Mouse (Mus musculus): ENCODE results near the gene Rnf212b. TPM values are rescaled to one million over a fixed set of nuclear protein-coding genes. Genes with fewer than 3 reads are reported as not detected.
"Not testable (repeated sequence)": the region's sequence is repeated elsewhere in the genome, so short reads cannot be mapped to it uniquely, and the experiment has no call there.

Gene Rnf212b
- polyA plus RNA-seq (2017; shearing (Covaris generic)) = not detected

DNA sequence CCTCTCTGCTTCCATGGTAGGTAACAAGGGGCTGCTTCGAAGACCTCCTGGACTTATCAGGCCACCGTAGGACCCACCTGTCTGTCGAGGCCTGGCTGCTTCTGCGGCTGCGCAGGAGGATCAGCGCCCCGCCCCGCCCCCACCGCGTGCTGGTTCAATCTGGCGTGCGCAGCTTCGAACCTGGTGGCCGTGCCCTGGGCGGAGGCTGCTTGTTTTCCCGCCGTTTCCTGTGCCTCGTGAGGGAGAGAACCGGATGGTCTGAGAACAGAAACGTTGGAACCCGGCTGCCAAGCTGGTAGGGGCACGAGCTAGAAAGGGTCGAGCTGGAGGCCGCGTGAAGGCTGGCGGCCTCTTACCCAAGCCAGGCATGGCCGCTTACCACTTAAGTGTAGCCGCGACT lies at the start of gene Rnf212b:
Gene Rnf212b (plus strand): TSS at position 151 of the 400 bp plus-strand sequence.
- ATAC-seq = no peak

DNA sequence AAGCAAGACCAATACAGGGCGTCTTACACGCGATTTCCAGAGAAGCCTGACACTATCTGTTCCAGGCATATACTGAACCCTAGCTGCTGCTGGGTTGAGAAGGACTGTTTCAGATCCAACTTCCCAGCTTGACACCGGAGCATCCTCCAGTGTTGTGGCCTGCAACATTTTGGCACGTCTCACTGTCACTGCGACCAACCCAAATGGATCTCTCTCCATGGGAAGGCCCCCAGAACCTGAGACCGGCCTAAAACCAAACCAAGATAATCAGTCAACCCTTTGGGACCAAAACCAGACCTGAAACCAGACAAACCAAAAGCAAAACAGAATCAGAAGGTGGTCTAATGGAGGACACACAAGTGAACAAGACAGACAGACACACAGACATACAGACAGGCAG lies 47.0 kb upstream of the Rnf212b start:
- not testable (repeated sequence) for ATAC-seq

DNA sequence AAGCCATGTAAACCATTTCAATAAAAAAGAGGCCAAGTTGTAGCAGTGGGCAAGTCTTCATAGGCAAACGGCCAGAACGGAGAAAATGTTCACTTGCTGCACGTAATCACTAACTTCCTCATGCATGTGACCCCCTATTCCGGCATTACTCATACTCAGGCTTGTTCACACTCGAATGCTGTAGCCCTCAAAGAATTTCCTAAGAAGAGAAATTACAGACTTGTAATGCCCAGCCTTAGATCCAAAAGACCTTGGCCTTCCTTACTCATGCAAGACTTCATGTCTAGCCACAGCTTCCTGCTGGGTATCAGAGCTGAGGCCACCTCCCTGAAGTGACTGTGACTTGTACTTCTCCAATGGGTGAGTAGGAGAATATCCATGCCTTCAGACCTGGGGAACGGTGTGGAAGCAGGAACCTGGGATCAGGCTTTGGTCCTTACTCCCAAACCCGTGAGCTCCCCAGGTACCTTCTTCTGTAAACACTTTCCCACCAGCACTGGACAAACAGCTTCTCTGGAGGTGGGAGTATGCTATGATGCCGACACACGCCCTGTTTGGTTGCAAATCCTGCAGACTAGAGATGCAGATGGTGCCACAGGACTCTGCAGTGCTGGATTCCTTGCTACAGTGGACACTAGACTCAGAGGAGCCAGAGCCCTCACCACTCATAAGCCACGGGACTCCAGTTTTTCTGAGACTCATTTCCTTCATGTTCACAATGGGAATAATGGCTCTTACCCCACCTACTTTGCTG lies 45.5 kb upstream of the Rnf212b start:
- ATAC-seq = no peak

DNA sequence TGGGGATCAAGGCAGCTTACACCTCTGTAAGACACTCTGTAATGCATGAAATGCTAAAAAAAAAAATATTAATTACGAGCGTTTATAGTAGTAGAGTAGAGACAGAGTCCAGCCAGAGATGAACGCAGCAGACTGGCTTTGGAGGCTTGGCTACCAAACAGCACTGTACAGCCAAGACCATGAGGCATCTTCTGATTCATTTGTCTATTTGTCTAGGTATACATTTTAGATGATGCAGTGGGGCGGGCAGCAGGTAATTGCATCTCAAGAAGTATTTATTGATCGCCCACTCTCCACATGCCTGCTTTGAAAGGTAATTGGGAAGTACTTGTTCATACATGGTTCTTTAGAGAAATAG lies 44.9 kb upstream of the Rnf212b start:
- no peak for ATAC-seq

DNA sequence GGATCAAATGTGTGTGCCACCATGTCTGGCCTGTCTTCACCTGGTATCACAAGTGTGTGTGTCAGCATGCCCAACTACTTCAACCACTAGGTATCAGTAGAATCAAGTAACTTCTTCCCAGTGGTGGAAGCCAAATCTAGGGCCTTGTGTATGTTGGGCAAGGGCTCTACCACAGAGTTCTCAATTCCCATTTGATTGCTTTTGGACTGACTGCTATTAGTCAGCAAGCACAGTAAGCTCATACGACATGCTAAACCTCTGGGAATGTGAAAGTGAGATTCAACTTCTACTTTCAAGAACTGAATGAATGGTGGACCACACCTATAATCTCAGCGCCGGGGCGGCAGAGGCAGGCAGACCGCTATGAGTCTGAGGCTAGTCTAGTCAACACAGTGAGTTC lies 43.6 kb upstream of the Rnf212b start:
- no peak for ATAC-seq

DNA sequence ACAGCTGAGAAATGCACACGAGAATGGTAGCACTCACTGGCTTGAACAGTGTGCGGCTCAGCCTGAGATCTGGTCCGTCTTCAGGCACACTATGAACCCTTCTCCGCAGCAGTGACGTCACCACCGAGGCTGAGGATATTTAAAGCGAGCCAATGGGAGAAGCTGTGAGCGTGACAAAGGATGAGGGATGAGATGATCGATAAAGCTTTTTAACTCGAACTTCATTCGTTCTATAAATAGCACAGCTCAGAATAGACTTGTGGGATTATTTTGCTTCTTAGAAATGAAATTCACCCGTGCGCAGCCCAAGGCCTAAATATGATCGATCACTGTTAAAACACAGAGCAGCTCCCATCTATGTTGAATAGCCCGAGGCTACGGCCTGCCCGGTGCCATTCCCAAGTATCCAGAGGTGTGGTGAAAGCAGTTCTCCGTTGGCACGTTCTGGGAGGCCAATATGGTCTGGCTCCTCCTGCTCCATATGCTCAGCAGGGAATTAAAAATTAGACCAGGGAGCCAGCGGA lies 41.5 kb upstream of the Rnf212b start:
- ATAC-seq = no peak

- ATAC-seq = no peak
Observed at GRCm38 (mm10) chr14:54775534-54776041, 38.4 kb upstream of the Rnf212b start.

- no peak for ATAC-seq
Observed at GRCm38 (mm10) chr14:54776768-54777167, 37.2 kb upstream of the Rnf212b start.

GRCm38 (mm10) chr14:54777893-54778292 lies 36.0 kb upstream of the Rnf212b start:
- no peak for ATAC-seq

DNA sequence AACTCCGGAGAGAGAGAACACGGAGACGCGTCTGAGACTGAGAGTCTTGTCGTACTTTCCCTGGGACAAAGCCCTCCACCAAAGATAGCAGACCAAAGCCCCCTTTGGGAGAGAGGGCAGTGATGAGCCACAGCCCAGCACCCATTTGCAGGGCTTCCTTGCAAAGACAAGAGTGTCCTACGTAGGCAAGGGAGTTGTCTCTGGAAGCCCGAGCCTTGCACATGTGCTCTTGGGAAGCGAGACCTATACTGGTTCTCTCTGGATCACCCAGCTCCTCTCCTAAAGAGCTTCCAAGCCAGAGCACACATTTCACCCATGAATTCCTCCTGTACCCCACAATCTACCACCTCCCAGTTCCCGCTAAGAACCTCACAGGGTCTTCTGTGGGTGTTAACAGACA lies 33.9 kb upstream of the Rnf212b start:
- no peak for ATAC-seq

- ATAC-seq = no peak
Observed at GRCm38 (mm10) chr14:54780836-54781609, 32.9 kb upstream of the Rnf212b start.

GRCm38 (mm10) chr14:54781610-54782365 lies 32.2 kb upstream of the Rnf212b start, which contains the start of gene Slc7a8:
Gene Slc7a8, minus strand, starts transcription at chr14:54781946.
- ATAC-seq = no peak

DNA sequence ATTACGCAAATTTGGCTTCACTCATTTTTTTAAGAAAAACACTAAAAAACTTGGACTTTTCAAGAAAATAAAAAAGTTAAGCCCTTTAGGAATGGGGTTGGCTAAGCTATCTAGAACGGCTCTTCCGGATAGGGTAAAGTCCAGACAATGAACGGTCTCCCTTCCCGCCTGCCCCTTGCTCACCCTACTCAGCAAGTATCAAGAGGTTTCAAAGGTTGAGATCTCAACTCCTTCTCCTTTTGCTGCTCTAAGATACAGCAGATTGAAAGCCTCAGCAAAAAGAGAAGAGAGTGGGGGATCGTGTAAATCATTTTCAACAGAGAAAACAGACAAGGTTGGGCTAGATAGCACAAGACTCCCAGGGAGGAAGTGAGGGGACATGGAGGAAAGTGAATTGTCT lies 31.0 kb upstream of the Rnf212b start:
- ATAC-seq = no peak

- no peak for ATAC-seq
Observed at GRCm38 (mm10) chr14:54785898-54786297, 28.0 kb upstream of the Rnf212b start.

- no peak for ATAC-seq
Observed at GRCm38 (mm10) chr14:54786489-54786888, 27.5 kb upstream of the Rnf212b start.

- no peak for ATAC-seq
Observed at GRCm38 (mm10) chr14:54787226-54787625, 26.7 kb upstream of the Rnf212b start.

- no peak for ATAC-seq
Observed at GRCm38 (mm10) chr14:54788231-54788630, 25.7 kb upstream of the Rnf212b start.

DNA sequence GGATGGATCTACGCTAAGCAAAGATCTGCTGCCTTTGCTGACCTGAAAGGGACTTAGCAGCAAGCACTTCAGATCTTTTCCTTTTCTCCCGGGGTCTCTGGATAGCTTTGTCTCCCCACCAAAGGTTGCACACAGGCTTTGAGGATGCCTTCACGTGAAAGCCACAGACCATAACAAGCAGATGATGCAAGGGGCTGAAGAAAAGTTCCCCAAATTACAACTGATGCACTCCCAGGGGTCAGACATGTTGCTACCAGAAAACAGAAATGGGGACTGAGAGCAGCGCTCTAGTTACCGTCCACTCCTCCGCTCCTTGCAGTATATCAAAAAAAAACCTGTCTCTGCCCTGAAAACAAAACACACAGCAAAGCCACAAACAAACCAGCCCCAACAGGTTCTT lies 21.8 kb upstream of the Rnf212b start:
- no peak for ATAC-seq

GRCm38 (mm10) chr14:54793351-54793750 lies 20.6 kb upstream of the Rnf212b start:
- ATAC-seq = no peak

DNA sequence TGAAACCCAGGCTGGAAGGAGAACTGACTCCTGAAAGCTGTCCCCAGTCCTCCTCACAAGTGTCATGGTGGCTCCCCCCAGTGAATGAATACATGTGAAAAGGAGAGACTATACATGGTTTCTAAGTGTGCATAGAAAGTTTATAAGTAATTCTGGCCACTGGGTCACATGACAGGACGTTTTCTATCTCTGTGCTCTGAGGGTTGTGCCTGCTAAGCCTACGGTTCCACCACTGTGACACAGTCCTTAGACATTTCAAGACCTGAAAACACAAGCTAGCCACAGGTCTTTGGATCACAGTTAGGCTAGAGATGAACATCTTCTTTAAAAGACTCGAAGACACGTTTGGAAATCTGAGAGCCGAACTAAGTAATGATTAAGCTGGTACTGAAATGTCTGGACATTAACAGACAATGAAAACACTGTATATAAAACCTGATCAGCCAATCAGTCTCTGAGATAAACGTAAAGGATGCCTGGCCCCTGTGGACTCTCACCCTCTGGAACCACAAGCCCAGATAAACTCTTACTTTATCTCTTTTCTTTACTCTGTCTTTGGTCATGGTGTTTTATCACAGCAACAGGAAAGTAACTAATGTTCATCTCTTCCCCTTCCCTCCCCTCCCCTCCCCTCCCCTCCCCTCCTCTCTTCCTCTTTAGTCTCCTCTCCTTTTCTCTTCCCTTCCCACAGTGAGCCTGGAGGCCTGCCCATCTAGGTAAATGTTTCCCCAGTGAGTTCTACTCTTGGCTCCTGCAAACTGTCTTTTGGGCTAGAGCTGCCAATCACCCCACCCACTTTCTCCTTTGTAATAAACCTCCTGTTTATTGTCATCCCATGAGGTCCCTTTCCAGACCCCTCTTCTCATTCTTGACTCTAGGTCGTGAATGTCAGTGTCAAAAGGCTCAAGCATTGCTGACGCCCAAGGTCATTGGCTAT lies 19.8 kb upstream of the Rnf212b start:
- ATAC-seq = no peak

GRCm38 (mm10) chr14:54795901-54796300 lies 18.0 kb upstream of the Rnf212b start:
- no peak for ATAC-seq

- ATAC-seq = no peak
Observed at GRCm38 (mm10) chr14:54796760-54797159, 17.2 kb upstream of the Rnf212b start.

Data from activated CD4-positive, CD25-positive, alpha-beta regulatory T cell, adult 4 months (primary cell).